Mouse (Mus musculus) CH12.LX (cell line): ENCODE measurements around the gene Tnni2. TPM values are rescaled to one million over a fixed set of nuclear protein-coding genes. Genes with fewer than 3 reads are reported as not detected.

Source experiments
- DNase-seq: peaks from one replicate; pipeline ENCODE4 v3.0.0-alpha.2; 2013; ENCODE audit errors: extremely low read depth
- H3K27ac ChIP-seq: 2 replicates; pipeline ENCODE4 v1.5.1; 2012; ENCODE audit warnings: low read depth, mild to moderate bottlenecking, control low read depth, moderate library complexity; ENCODE audit not compliant: insufficient read depth
- H3K27me3 ChIP-seq: replicated peaks from 2 replicates; pipeline ENCODE3; 2012; ENCODE audit warnings: inconsistent platforms
- H3K36me3 ChIP-seq, 2 experiments: replicated peaks in 1 of 2; 2 replicates each; pipeline versions ENCODE3 to v1.6.1; 2012; ENCODE audit warnings: inconsistent platforms in 1 of 2, low read length in 1 of 2, mild to moderate bottlenecking in 1 of 2, mixed read lengths in 1 of 2, moderate library complexity in 1 of 2; ENCODE audit not compliant: control insufficient read depth in 1 of 2, insufficient read depth in 1 of 2
- H3K4me1 ChIP-seq, 2 experiments: 2 replicates each; pipeline ENCODE4 v1.6.1; 2012; ENCODE audit warnings: inconsistent platforms in 1 of 2, moderate library complexity in 1 of 2; ENCODE audit not compliant: insufficient read depth in 2 of 2, control insufficient read depth in 1 of 2
- H3K4me2 ChIP-seq: 2 replicates; pipeline ENCODE4 v1.6.1; 2012; ENCODE audit warnings: low read depth, mild to moderate bottlenecking, control low read depth; ENCODE audit not compliant: poor library complexity, insufficient read depth, severe bottlenecking
- H3K4me3 ChIP-seq, 3 experiments: fragments of 150-350 bp in 1 of 3; sonication (generic) in 1 of 3; replicated peaks in 1 of 3; 2 replicates each; pipeline versions ENCODE3 to v1.5.1; 2011 to 2012; ENCODE audit warnings: low read depth in 2 of 3, low read length in 2 of 3, mild to moderate bottlenecking in 2 of 3, moderate library complexity in 2 of 3, control low read depth in 1 of 3, improper control_type of control experiment in 1 of 3, inconsistent platforms in 1 of 3, mixed read lengths in 1 of 3; ENCODE audit not compliant: poor library complexity in 1 of 3
- H3K79me2 ChIP-seq: replicated peaks from 2 replicates; pipeline ENCODE4 v1.6.1; 2012; ENCODE audit warnings: mild to moderate bottlenecking, moderate library complexity; ENCODE audit not compliant: control insufficient read depth, poor library complexity, insufficient read depth, severe bottlenecking; ENCODE audit errors: extremely low read depth
- H3K9ac ChIP-seq: 2 replicates; pipeline ENCODE4 v1.6.1; 2012; ENCODE audit warnings: low read depth, mild to moderate bottlenecking, control low read depth, moderate library complexity; ENCODE audit not compliant: insufficient read depth
- H3K9me3 ChIP-seq: replicated peaks from 2 replicates; pipeline ENCODE3; 2012; ENCODE audit warnings: low read length, inconsistent platforms, mixed read lengths
- CHD2 ChIP-seq: IDR thresholded peaks from 2 replicates; pipeline ENCODE4 v1.6.1; 2011; ENCODE audit warnings: low read length, improper control_type of control experiment
- CTCF ChIP-seq, 2 experiments: IDR thresholded peaks in 1 of 2; conservative IDR thresholded peaks in 1 of 2; 2 replicates each; pipeline ENCODE4 v1.5.1; 2011 to 2012; ENCODE audit warnings: low read depth in 2 of 2, low read length in 2 of 2, improper control_type of control experiment in 1 of 2, inconsistent platforms in 1 of 2, mild to moderate bottlenecking in 1 of 2, moderate library complexity in 1 of 2
- E2F4 ChIP-seq: IDR thresholded peaks from 2 replicates; pipeline ENCODE4 v1.6.1; 2011; ENCODE audit warnings: low read depth, low read length, improper control_type of control experiment; ENCODE audit not compliant: insufficient replicate concordance
- EP300 ChIP-seq: IDR thresholded peaks from 2 replicates; pipeline ENCODE4 v1.6.1; 2011; ENCODE audit warnings: low read length, improper control_type of control experiment
- ETS1 ChIP-seq: conservative IDR thresholded peaks from 2 replicates; pipeline ENCODE4 v1.6.1; 2012; ENCODE audit warnings: low read depth, mild to moderate bottlenecking, inconsistent platforms, low read length, improper control_type of control experiment, moderate library complexity
- GABPA ChIP-seq: IDR thresholded peaks from 2 replicates; pipeline ENCODE4 v1.6.1; 2012; ENCODE audit warnings: low read depth, low read length, improper control_type of control experiment, inconsistent platforms; ENCODE audit not compliant: insufficient replicate concordance
- JUND ChIP-seq: conservative IDR thresholded peaks from 2 replicates; pipeline ENCODE4 v1.6.1; 2011; ENCODE audit warnings: low read depth, low read length, improper control_type of control experiment
- MEF2A ChIP-seq: IDR thresholded peaks from 2 replicates; pipeline ENCODE4 v1.6.1; 2014; ENCODE audit warnings: low read depth, mild to moderate bottlenecking, inconsistent platforms, low read length, improper control_type of control experiment, borderline replicate concordance
- MXI1 ChIP-seq: IDR thresholded peaks from 2 replicates; pipeline ENCODE4 v1.6.1; 2011; ENCODE audit warnings: mild to moderate bottlenecking, low read depth, low read length, improper control_type of control experiment
- NELFE ChIP-seq: IDR thresholded peaks from 2 replicates; pipeline ENCODE4 v1.6.1; 2011; ENCODE audit warnings: low read depth, low read length, improper control_type of control experiment
- NRF1 ChIP-seq: IDR thresholded peaks from 2 replicates; pipeline ENCODE4 v1.6.1; 2014; ENCODE audit warnings: low read depth, mild to moderate bottlenecking, inconsistent platforms, low read length, improper control_type of control experiment, moderate library complexity
- PAX5 ChIP-seq: IDR thresholded peaks from 2 replicates; pipeline ENCODE4 v1.6.1; 2012; ENCODE audit warnings: low read length, inconsistent platforms, mixed read lengths
- RAD21 ChIP-seq: IDR thresholded peaks from 2 replicates; pipeline ENCODE4 v1.6.1; 2011; ENCODE audit warnings: low read depth, mild to moderate bottlenecking, low read length, improper control_type of control experiment, moderate library complexity
- RCOR1 ChIP-seq: conservative IDR thresholded peaks from 2 replicates; pipeline ENCODE4 v1.6.1; 2012; ENCODE audit warnings: low read depth, mild to moderate bottlenecking, inconsistent platforms, low read length, improper control_type of control experiment
- SMC3 ChIP-seq: IDR thresholded peaks from 2 replicates; pipeline ENCODE4 v1.6.1; 2011; ENCODE audit warnings: low read depth, low read length, improper control_type of control experiment
- TBP ChIP-seq: conservative IDR thresholded peaks from 2 replicates; pipeline ENCODE4 v1.6.1; 2011; ENCODE audit warnings: low read depth, low read length, improper control_type of control experiment
- UBTF ChIP-seq: IDR thresholded peaks from 2 replicates; pipeline ENCODE4 v1.6.1; 2012; ENCODE audit warnings: low read depth, mild to moderate bottlenecking, inconsistent platforms, low read length, improper control_type of control experiment, moderate library complexity
- USF1 ChIP-seq: IDR thresholded peaks from 2 replicates; pipeline ENCODE4 v1.6.1; 2014; ENCODE audit warnings: low read depth, mild to moderate bottlenecking, inconsistent platforms, low read length, improper control_type of control experiment
- USF2 ChIP-seq: conservative IDR thresholded peaks from 2 replicates; pipeline ENCODE4 v1.6.1; 2011; ENCODE audit warnings: low read depth, low read length, improper control_type of control experiment
- ZC3H11A ChIP-seq: IDR thresholded peaks from 2 replicates; pipeline ENCODE4 v1.6.1; 2012; ENCODE audit warnings: low read depth, mild to moderate bottlenecking, inconsistent platforms, low read length, improper control_type of control experiment
- ZKSCAN1 ChIP-seq: IDR thresholded peaks from 2 replicates; pipeline ENCODE4 v1.6.1; 2012; ENCODE audit warnings: low read depth, inconsistent platforms, low read length, improper control_type of control experiment, borderline replicate concordance
- ZMIZ1 ChIP-seq: IDR thresholded peaks from 2 replicates; pipeline ENCODE4 v1.6.1; 2012; ENCODE audit warnings: low read depth, mild to moderate bottlenecking, inconsistent platforms, low read length, improper control_type of control experiment
- dilution Hi-C: fragments of 300-500 bp; cut with MboI; formaldehyde crosslinking; loops from 2 replicates; pipeline ENCODE4 v1.14.3; 2020; ENCODE audit warnings: low sequenced_read_pairs; ENCODE audit not compliant: extremely low pct_unique_long_range_greater_than_20kb, extremely low pct_ligation_motif_present
- in situ Hi-C: fragments of 300-500 bp; cut with MboI; formaldehyde crosslinking; loops from 3 replicates; pipeline ENCODE4 v1.14.3; 2019; ENCODE audit warnings: low sequenced_read_pairs, low pct_ligation_motif_present, low pct_unique_long_range_greater_than_20kb, mixed read lengths
- polyA plus RNA-seq: library from polyadenylated mRNA; unstranded; fragments of >175 nt; gene quantifications from 2 replicates; pipeline ENCODE4 v1.2.1, GENCODE M21; 2012; ENCODE audit warnings: low read depth; ENCODE audit not compliant: insufficient read length
- total RNA-seq, 2 experiments: library from RNA; depleted of rRNA; stranded (reverse); fragments of 300-350 nt in 1 of 2; fragments of >200 nt in 1 of 2; gene quantifications; 2 replicates each; pipeline ENCODE4 v1.2.3; 2012 to 2014

Gene Tnni2
- total and polyA plus RNA-seq, 3 experiments, result 35.0 to 88.1 (median 74.0) TPM

- Histone ChIP-seq H3K79me2 (peaks cover 3% of the 10 kb centered on the region), H3K36me3 (peaks cover 60 to 100% of the 10 kb centered on the region in 2 experiments), H3K4me1 (peaks cover 2 to 61% of the 10 kb centered on the region in 2 experiments; a peak in 3 of 4 replicates), H3K4me2 (no peak overlapping the region), H3K9ac (no peak overlapping the region), H3K27ac (no peak overlapping the region), H3K4me3 (no peak overlapping the region), H3K27me3 (no peaks in the 10 kb centered on the region), H3K9me3 (no peaks in the 10 kb centered on the region)
- DNase-seq, result no peak
- in situ Hi-C loops (no loop called here), dilution Hi-C loops (no loop called here)
- TF ChIP-seq TBP (no peak), RCOR1 (no peak), CTCF (conservative IDR thresholded peaks at IDR 0.05 in 1 of 2, IDR thresholded peaks at IDR 0.05 in 1 of 2; ENCODE audit: low read depth in 2 of 2, low read length in 2 of 2) (no peak), JUND (no peak), NRF1 (no peak), USF2 (no peak), RAD21 (no peak), UBTF (no peak), ZC3H11A (no peak), PAX5 (no peak), NELFE (no peak), ZMIZ1 (no peak), ETS1 (no peak), E2F4 (no peak), MXI1 (no peak), USF1 (no peak), EP300 (no peak), CHD2 (no peak), ZKSCAN1 (no peak)
Measured at GRCm38 (mm10) chr7:142481568-142482255, 40.1 kb downstream of the Tnni2 start.

GRCm38 (mm10) chr7:142482256-142482609 is 40.6 kb downstream of the Tnni2 start:
- no peak for TF ChIP-seq MEF2A
- TF ChIP-seq SMC3, result no peak
- TF ChIP-seq GABPA, result no peak
- in situ Hi-C loops, result no loop called here
- peaks cover 5 to 63% of the 10 kb centered on the region in 2 experiments; a peak in 3 of 4 replicates for H3K4me1 ChIP-seq
- H3K36me3 ChIP-seq, result peaks cover 60 to 100% of the 10 kb centered on the region in 2 experiments
- DNase-seq, result no peak
- H3K9ac ChIP-seq, result no peak overlapping the region
- no peak overlapping the region for H3K27ac ChIP-seq
- no peaks in the 10 kb centered on the region for H3K9me3 ChIP-seq
- H3K4me2 ChIP-seq, result no peak overlapping the region
- dilution Hi-C loops, result no loop called here
- no peak overlapping the region for H3K4me3 ChIP-seq
- H3K79me2 ChIP-seq, result peaks cover 3% of the 10 kb centered on the region
- no peaks in the 10 kb centered on the region for H3K27me3 ChIP-seq
